Mouse (Mus musculus) midbrain, embryonic 10.5 days (tissue): ENCODE measurements around the gene Adgrl2. TPM values are rescaled to one million over a fixed set of nuclear protein-coding genes. Genes with fewer than 3 reads are reported as not detected.

Source experiments
- DNase-seq: peaks from one replicate; pipeline ENCODE4 v3.0.0-alpha.2; 2017; ENCODE audit warnings: low spot score
- H3K27ac ChIP-seq: fragments of 300-500 bp; sonication (generic); replicated peaks from 2 replicates; pipeline ENCODE4 v1.5.1; 2016; ENCODE audit warnings: mild to moderate bottlenecking
- H3K27me3 ChIP-seq: fragments of 300-500 bp; sonication (generic); 2 replicates; pipeline ENCODE4 v1.6.1; 2016; ENCODE audit warnings: low read depth, mild to moderate bottlenecking; ENCODE audit not compliant: poor library complexity, severe bottlenecking
- H3K36me3 ChIP-seq: fragments of 300-500 bp; sonication (generic); 2 replicates; pipeline ENCODE4 v1.6.1; 2016; ENCODE audit warnings: mild to moderate bottlenecking, moderate library complexity
- H3K4me1 ChIP-seq: fragments of 300-500 bp; sonication (generic); 2 replicates; pipeline ENCODE4 v1.6.1; 2016
- H3K4me3 ChIP-seq: fragments of 300-500 bp; sonication (generic); 2 replicates; pipeline ENCODE4 v1.5.1; 2016; ENCODE audit warnings: mild to moderate bottlenecking, moderate library complexity
- H3K9me3 ChIP-seq: fragments of 300-500 bp; sonication (generic); replicated peaks from 2 replicates; pipeline ENCODE4 v1.6.1; 2016; ENCODE audit warnings: mild to moderate bottlenecking
- WGBS: fragments of 180-500 bp; shearing (Covaris S2); methylation state at CpG from one replicate; pipeline ENCODE4 v1.1.7; 2016; 5-methylcytosine and 5-hydroxymethylcytosine counted together
- polyA plus RNA-seq: library from polyadenylated mRNA; unstranded; fragments of >200 nt; fragmentation: Nextera tagmentation; extraction: Ambion mirVana; gene quantifications from 2 replicates; pipeline ENCODE4 v1.2.1, GENCODE M21; 2016

Adgrl2 gene
- polyA plus RNA-seq, 1 experiment from 2014 or later = 76.6 TPM

GRCm38 (mm10) chr3:148907873-148908272 is 82.5 kb downstream of the Adgrl2 start:
- H3K4me3 ChIP-seq = no peak overlapping the region
- no peak overlapping the region for H3K27ac ChIP-seq
- 88% methylated on average over 3 of the region's 3 CpGs for WGBS
- peaks cover 7% of the 10 kb centered on the region; the same call in 1 of the 2 replicates for H3K36me3 ChIP-seq
- DNase-seq = no peak
- H3K4me1 ChIP-seq = peaks cover 19% of the 10 kb centered on the region
- no peaks in the 10 kb centered on the region for H3K27me3 ChIP-seq
- H3K9me3 ChIP-seq = no peaks in the 10 kb centered on the region

GRCm38 (mm10) chr3:148907024-148907778 is 83.2 kb downstream of the Adgrl2 start:
- Histone ChIP-seq H3K4me3 (no peak overlapping the region), H3K27ac (no peak overlapping the region), H3K36me3 (peaks cover 7% of the 10 kb centered on the region; the same call in 1 of the 2 replicates), H3K4me1 (peaks cover 15% of the 10 kb centered on the region), H3K9me3 (no peaks in the 10 kb centered on the region), H3K27me3 (no peaks in the 10 kb centered on the region)
- 83% methylated on average over 6 of the region's 6 CpGs for WGBS
- DNase-seq = no peak

- Histone ChIP-seq H3K27me3 (no peaks in the 10 kb centered on the region), H3K9me3 (no peaks in the 10 kb centered on the region), H3K36me3 (peaks cover 10% of the 10 kb centered on the region; the same call in 1 of the 2 replicates), H3K27ac (no peak overlapping the region), H3K4me1 (peaks cover 18% of the 10 kb centered on the region), H3K4me3 (no peak overlapping the region)
- WGBS = 79% methylated on average over 13 of the region's 13 CpGs
- no peak for DNase-seq
These were observed 84.2 kb downstream of the Adgrl2 start for GRCm38 (mm10) chr3:148905906-148906779.

GRCm38 (mm10) chr3:148905435-148905834 is 84.9 kb downstream of the Adgrl2 start:
- Histone ChIP-seq H3K4me1 (peaks cover 25% of the 10 kb centered on the region), H3K36me3 (0 out of 2 replicates have a peak, but pooled peaks cover 7% of the 10 kb centered on the region), H3K4me3 (no peak overlapping the region), H3K9me3 (no peaks in the 10 kb centered on the region), H3K27me3 (no peaks in the 10 kb centered on the region), H3K27ac (no peak overlapping the region)
- DNase-seq = no peak
- 83% methylated on average over 7 of the region's 7 CpGs for WGBS

- no peak overlapping the region for H3K27ac ChIP-seq
- peaks cover 14% of the 10 kb centered on the region for H3K36me3 ChIP-seq
- 43% methylated on average over 6 of the region's 6 CpGs for WGBS
- H3K4me1 ChIP-seq = peaks cover 52% of the 10 kb centered on the region
- H3K9me3 ChIP-seq = no peaks in the 10 kb centered on the region
- no peaks in the 10 kb centered on the region for H3K27me3 ChIP-seq
- H3K4me3 ChIP-seq = no peak overlapping the region
- no peak for DNase-seq
These were observed 90.5 kb downstream of the Adgrl2 start for GRCm38 (mm10) chr3:148899857-148900256.

GRCm38 (mm10) chr3:148899416-148899815 is 90.9 kb downstream of the Adgrl2 start:
- peaks cover 54% of the 10 kb centered on the region for H3K4me1 ChIP-seq
- no peak overlapping the region for H3K4me3 ChIP-seq
- H3K36me3 ChIP-seq = peaks cover 16% of the 10 kb centered on the region
- H3K27me3 ChIP-seq = no peaks in the 10 kb centered on the region
- no peaks in the 10 kb centered on the region for H3K9me3 ChIP-seq
- H3K27ac ChIP-seq = no peak overlapping the region
- DNase-seq = no peak
- WGBS = 54% methylated on average over 6 of the region's 6 CpGs

GRCm38 (mm10) chr3:148898535-148899250 is 91.7 kb downstream of the Adgrl2 start:
- Histone ChIP-seq H3K36me3 (peaks cover 16% of the 10 kb centered on the region), H3K27ac (no peak overlapping the region), H3K9me3 (no peaks in the 10 kb centered on the region), H3K4me1 (peaks cover 57% of the 10 kb centered on the region), H3K4me3 (no peak overlapping the region), H3K27me3 (no peaks in the 10 kb centered on the region)
- DNase-seq = no peak
- 84% methylated on average over 8 of the region's 8 CpGs for WGBS

GRCm38 (mm10) chr3:148896281-148896680 is 94.1 kb downstream of the Adgrl2 start:
- Histone ChIP-seq H3K4me3 (no peak overlapping the region), H3K36me3 (peaks cover 12% of the 10 kb centered on the region), H3K27ac (no peak overlapping the region), H3K9me3 (no peaks in the 10 kb centered on the region), H3K4me1 (peaks cover 54% of the 10 kb centered on the region), H3K27me3 (no peaks in the 10 kb centered on the region)
- no peak for DNase-seq
- WGBS = 90% methylated on average over 10 of the region's 10 CpGs

GRCm38 (mm10) chr3:148895396-148896109 is 94.8 kb downstream of the Adgrl2 start:
- Histone ChIP-seq H3K27me3 (no peaks in the 10 kb centered on the region), H3K4me1 (peaks cover 48% of the 10 kb centered on the region), H3K36me3 (peaks cover 20% of the 10 kb centered on the region), H3K4me3 (no peak overlapping the region), H3K9me3 (no peaks in the 10 kb centered on the region), H3K27ac (no peak overlapping the region)
- no peak for DNase-seq
- WGBS = 87% methylated on average over 13 of the region's 13 CpGs

- peaks cover 42% of the 10 kb centered on the region for H3K4me1 ChIP-seq
- H3K27me3 ChIP-seq = no peaks in the 10 kb centered on the region
- no peak overlapping the region for H3K4me3 ChIP-seq
- no peak for DNase-seq
- no peaks in the 10 kb centered on the region for H3K9me3 ChIP-seq
- peaks cover 27% of the 10 kb centered on the region for H3K36me3 ChIP-seq
- 83% methylated on average over 8 of the region's 8 CpGs for WGBS
- H3K27ac ChIP-seq = no peak overlapping the region
These were observed 95.5 kb downstream of the Adgrl2 start for GRCm38 (mm10) chr3:148894867-148895266.

- H3K36me3 ChIP-seq = peaks cover 60% of the 10 kb centered on the region
- no peaks in the 10 kb centered on the region for H3K27me3 ChIP-seq
- no peaks in the 10 kb centered on the region for H3K4me1 ChIP-seq
- DNase-seq = no peak
- H3K4me3 ChIP-seq = no peak overlapping the region
- no peaks in the 10 kb centered on the region for H3K9me3 ChIP-seq
- 85% methylated on average over 5 of the region's 5 CpGs for WGBS
- H3K27ac ChIP-seq = no peak overlapping the region
These were observed 102.5 kb downstream of the Adgrl2 start for GRCm38 (mm10) chr3:148887902-148888301.

GRCm38 (mm10) chr3:148886956-148887355 is 103.4 kb downstream of the Adgrl2 start:
- no peak for DNase-seq
- Histone ChIP-seq H3K27ac (no peak overlapping the region), H3K36me3 (peaks cover 62% of the 10 kb centered on the region), H3K4me3 (no peak overlapping the region), H3K4me1 (no peaks in the 10 kb centered on the region), H3K27me3 (no peaks in the 10 kb centered on the region), H3K9me3 (no peaks in the 10 kb centered on the region)
- WGBS = 93% methylated on average over 4 of the region's 4 CpGs
